Mouse (Mus musculus) heart, embryonic 16.5 days (tissue): ENCODE measurements at regions not wholly inside any gene's neighbourhood (a gene's known extent, or its start where the extent isn't known, plus 50 kb on each side); places are given as distances from the start of the nearest gene placed in this dataset.

ENCODE experiments used
- ATAC-seq: fragments of 200-750 bp; cut with Nextera tagmentation; replicated peaks from 2 replicates; pipeline ENCODE4 v1.8.0; 2017; ENCODE audit warnings: moderate number of reproducible peaks; ENCODE audit not compliant: insufficient read depth, low FRiP score; ENCODE audit errors: extremely low read depth
- H3K27ac ChIP-seq: fragments of 300-500 bp; sonication (generic); 2 replicates; pipeline ENCODE4 v1.5.1; 2014; ENCODE audit warnings: mild to moderate bottlenecking, low read length, control low read depth, moderate library complexity
- H3K27me3 ChIP-seq: fragments of 300-500 bp; sonication (generic); 2 replicates; pipeline ENCODE4 v1.6.1; 2014; ENCODE audit warnings: low read length, mixed read lengths; ENCODE audit not compliant: control insufficient read depth, insufficient read depth
- H3K36me3 ChIP-seq: fragments of 300-500 bp; sonication (generic); 2 replicates; pipeline ENCODE4 v1.6.1; 2014; ENCODE audit not compliant: control insufficient read depth, insufficient read depth
- H3K4me1 ChIP-seq: fragments of 300-500 bp; sonication (generic); 2 replicates; pipeline ENCODE4 v1.6.1; 2014; ENCODE audit warnings: low read length, mixed read lengths; ENCODE audit not compliant: control insufficient read depth, insufficient read depth
- H3K4me2 ChIP-seq: fragments of 300-500 bp; sonication (generic); 2 replicates; pipeline ENCODE4 v1.6.1; 2014; ENCODE audit warnings: low read depth, mild to moderate bottlenecking, control low read depth, low read length
- H3K4me3 ChIP-seq: fragments of 300-500 bp; sonication (generic); 2 replicates; pipeline ENCODE4 v1.5.1; 2014; ENCODE audit warnings: mild to moderate bottlenecking, control low read depth, low read length
- H3K9ac ChIP-seq: fragments of 300-500 bp; sonication (generic); 2 replicates; pipeline ENCODE4 v1.6.1; 2014; ENCODE audit warnings: low read length, control low read depth
- H3K9me3 ChIP-seq: fragments of 300-500 bp; sonication (generic); replicated peaks from 2 replicates; pipeline ENCODE4 v1.6.1; 2016; ENCODE audit warnings: low read length; ENCODE audit not compliant: control insufficient read depth
- WGBS: fragments of 180-500 bp; shearing (Covaris S2); extraction: QIAGEN DNeasy Blood & Tissue Kit; methylation state at CpG from one replicate; pipeline ENCODE4 v1.1.7; 2014; 5-methylcytosine and 5-hydroxymethylcytosine counted together

GRCm38 (mm10) chrX:12879233-12879632 is 117.4 kb upstream of the Med14 start:
- no peak overlapping the region for H3K4me2 ChIP-seq
- H3K27ac ChIP-seq, result no peak overlapping the region
- H3K27me3 ChIP-seq, result no peaks in the 10 kb centered on the region
- no peaks in the 10 kb centered on the region for H3K4me1 ChIP-seq
- no peak for ATAC-seq
- WGBS, result 49% methylated on average over 3 of the region's 3 CpGs
- H3K36me3 ChIP-seq, result no peaks in the 10 kb centered on the region
- H3K9me3 ChIP-seq, result no peaks in the 10 kb centered on the region
- no peak overlapping the region for H3K9ac ChIP-seq
- H3K4me3 ChIP-seq, result no peak overlapping the region

GRCm38 (mm10) chrX:12877506-12877905 is 115.6 kb upstream of the Med14 start:
- Histone ChIP-seq H3K27ac (no peak overlapping the region), H3K36me3 (no peaks in the 10 kb centered on the region), H3K4me3 (no peak overlapping the region), H3K9ac (no peak overlapping the region), H3K9me3 (no peaks in the 10 kb centered on the region), H3K27me3 (no peaks in the 10 kb centered on the region), H3K4me1 (no peaks in the 10 kb centered on the region), H3K4me2 (no peak overlapping the region)
- WGBS, result 43% methylated on average over 4 of the region's 4 CpGs
- no peak for ATAC-seq

- Histone ChIP-seq H3K4me1 (no peaks in the 10 kb centered on the region), H3K27ac (0 out of 2 replicates have a peak overlapping the region, but pooled peaks have one; percentile 48), H3K9ac (peak overlapping the region; percentile 60), H3K27me3 (no peaks in the 10 kb centered on the region), H3K36me3 (no peaks in the 10 kb centered on the region), H3K4me2 (peak overlapping the region; percentile 63), H3K4me3 (peak overlapping the region; percentile 49), H3K9me3 (no peaks in the 10 kb centered on the region)
- WGBS, result 29% methylated on average over 22 of the region's 22 CpGs
- ATAC-seq, result peak; percentile 72
Measured at GRCm38 (mm10) chrX:12873698-12874144, 111.8 kb upstream of the Med14 start.

- no peaks in the 10 kb centered on the region for H3K36me3 ChIP-seq
- no peaks in the 10 kb centered on the region for H3K9me3 ChIP-seq
- peak overlapping the region; percentile 49 for H3K4me3 ChIP-seq
- no peaks in the 10 kb centered on the region for H3K27me3 ChIP-seq
- peak overlapping the region; percentile 60; the same call in 1 of the 2 replicates for H3K9ac ChIP-seq
- H3K4me1 ChIP-seq, result no peaks in the 10 kb centered on the region
- WGBS, result 34% methylated on average over 6 of the region's 6 CpGs
- H3K27ac ChIP-seq, result 0 out of 2 replicates have a peak overlapping the region, but pooled peaks have one; percentile 48
- no peak for ATAC-seq
- H3K4me2 ChIP-seq, result peak overlapping the region; percentile 63
Measured at GRCm38 (mm10) chrX:12873230-12873629, 111.4 kb upstream of the Med14 start.

- H3K9ac ChIP-seq, result no peak overlapping the region
- no peak for ATAC-seq
Measured at GRCm38 (mm10) chrX:12866885-12867498, 105.1 kb upstream of the Med14 start.

GRCm38 (mm10) chrX:12866176-12866575 is 104.3 kb upstream of the Med14 start:
- Histone ChIP-seq H3K4me1 (no peaks in the 10 kb centered on the region), H3K9ac (no peak overlapping the region), H3K4me2 (no peak overlapping the region), H3K27me3 (no peaks in the 10 kb centered on the region), H3K36me3 (no peaks in the 10 kb centered on the region), H3K27ac (no peak overlapping the region), H3K9me3 (no peaks in the 10 kb centered on the region), H3K4me3 (no peak overlapping the region)
- WGBS, result 88% methylated on average over 3 of the region's 3 CpGs
- ATAC-seq, result no peak

More at GRCm38 (mm10) chrX:12866885-12867498, 105.1 kb upstream of the Med14 start:
- Histone ChIP-seq H3K4me3 (no peak overlapping the region), H3K27me3 (no peaks in the 10 kb centered on the region), H3K4me2 (no peak overlapping the region), H3K4me1 (no peaks in the 10 kb centered on the region), H3K9me3 (no peaks in the 10 kb centered on the region), H3K27ac (no peak overlapping the region), H3K36me3 (no peaks in the 10 kb centered on the region)
- 78% methylated on average over 5 of the region's 5 CpGs for WGBS

DNA sequence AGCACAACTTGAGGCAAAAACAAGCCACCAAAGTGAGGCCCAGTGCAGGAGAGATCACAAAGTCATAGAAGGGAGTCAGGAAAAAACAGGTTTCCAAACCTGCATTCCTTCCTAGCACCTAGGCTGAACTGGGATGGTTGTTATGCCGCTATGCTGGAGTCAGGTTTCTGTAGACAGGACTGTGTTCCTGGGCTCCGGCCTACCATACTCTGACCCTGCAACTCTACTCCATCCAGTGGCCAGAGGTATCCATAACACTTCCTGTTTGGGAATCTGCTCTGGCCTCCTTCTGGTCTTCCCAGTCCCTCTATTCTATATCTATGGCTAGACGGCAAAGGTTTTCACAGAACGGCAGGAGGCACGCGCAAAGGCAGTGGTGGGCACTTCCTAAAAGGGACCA is 98.3 kb upstream of the Med14 start:
- H3K4me3 ChIP-seq, result no peak overlapping the region
- H3K4me2 ChIP-seq, result no peak overlapping the region
- H3K27ac ChIP-seq, result peak overlapping the region; percentile 35; the same call in 1 of the 2 replicates
- no peaks in the 10 kb centered on the region for H3K36me3 ChIP-seq
- no peak overlapping the region for H3K9ac ChIP-seq
- WGBS, result 61% methylated on average over 6 of the region's 6 CpGs
- peaks cover 2% of the 10 kb centered on the region; the same call in 1 of the 2 replicates for H3K4me1 ChIP-seq
- ATAC-seq, result peak; percentile 49; the same call in 1 of the 2 replicates
- H3K27me3 ChIP-seq, result no peaks in the 10 kb centered on the region; the same call in 1 of the 2 replicates
- H3K9me3 ChIP-seq, result no peaks in the 10 kb centered on the region

DNA sequence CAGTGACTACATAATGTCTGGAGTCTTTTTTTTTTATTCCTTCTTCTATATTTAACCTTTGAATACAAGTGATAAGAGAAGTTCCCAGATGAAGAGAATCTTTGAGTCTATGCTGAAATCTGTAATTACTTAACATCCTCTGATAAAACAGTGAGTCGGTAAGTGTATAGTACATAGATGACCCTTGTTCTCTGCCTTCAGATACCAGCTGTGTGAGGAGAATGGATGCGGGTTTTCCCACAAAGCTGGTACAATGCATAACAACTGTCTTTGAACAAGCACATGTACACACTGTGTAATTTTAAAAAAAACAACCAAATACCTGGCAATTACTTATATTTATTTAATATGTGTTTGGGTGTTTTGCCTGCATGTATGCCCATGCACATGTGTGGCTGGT is 96.9 kb upstream of the Med14 start:
- no peak overlapping the region; the same call in 1 of the 2 replicates for H3K27ac ChIP-seq
- WGBS, result 51% methylated on average over 2 of the region's 2 CpGs

More for the DNA sequence above, 96.9 kb upstream of the Med14 start:
- no peak for ATAC-seq
- no peak overlapping the region for H3K9ac ChIP-seq
- H3K4me2 ChIP-seq, result peak overlapping the region; percentile 61; the same call in 1 of the 2 replicates
- no peaks in the 10 kb centered on the region for H3K9me3 ChIP-seq
- no peak overlapping the region; the same call in 1 of the 2 replicates for H3K4me3 ChIP-seq
- peaks cover 2% of the 10 kb centered on the region; the same call in 1 of the 2 replicates for H3K4me1 ChIP-seq
- H3K36me3 ChIP-seq, result no peaks in the 10 kb centered on the region
- no peaks in the 10 kb centered on the region; the same call in 1 of the 2 replicates for H3K27me3 ChIP-seq
